Mouse (Mus musculus) adipocyte (in vitro differentiated cells): ENCODE measurements at regions not wholly inside any gene's neighbourhood (a gene's known extent, or its start where the extent isn't known, plus 50 kb on each side); places are given as distances from the start of the nearest gene placed in this dataset.

Experiments used
- DNase-seq: peaks from one replicate; pipeline ENCODE4 v3.0.0-alpha.2; 2016; ENCODE audit warnings: low spot score

GRCm38 (mm10) chr8:89324462-89325247, 280.7 kb upstream of the Sall1 start:
- no peak for DNase-seq

GRCm38 (mm10) chr8:89317514-89318289, 273.7 kb upstream of the Sall1 start:
- DNase-seq = no peak

- DNase-seq = no peak
These were observed 272.7 kb upstream of the Sall1 start for GRCm38 (mm10) chr8:89316566-89317175.

- DNase-seq = no peak
These were observed 270.9 kb upstream of the Sall1 start for GRCm38 (mm10) chr8:89314907-89315306.

- DNase-seq = no peak
These were observed 266.8 kb upstream of the Sall1 start for GRCm38 (mm10) chr8:89310696-89311214.

- DNase-seq = no peak
These were observed 265.6 kb upstream of the Sall1 start for GRCm38 (mm10) chr8:89309591-89309990.

GRCm38 (mm10) chr8:89308950-89309349, 265.0 kb upstream of the Sall1 start:
- DNase-seq = no peak

GRCm38 (mm10) chr8:89308532-89308931, 264.6 kb upstream of the Sall1 start:
- no peak for DNase-seq

- DNase-seq = no peak
These were observed 263.6 kb upstream of the Sall1 start for GRCm38 (mm10) chr8:89307601-89308000.

GRCm38 (mm10) chr8:89307085-89307484, 263.1 kb upstream of the Sall1 start:
- no peak for DNase-seq

GRCm38 (mm10) chr8:89304116-89304515, 260.2 kb upstream of the Sall1 start:
- no peak for DNase-seq

- no peak for DNase-seq
These were observed 259.4 kb upstream of the Sall1 start for GRCm38 (mm10) chr8:89303326-89303725.

- DNase-seq = no peak
These were observed 255.7 kb upstream of the Sall1 start for GRCm38 (mm10) chr8:89299637-89300036.

- no peak for DNase-seq
These were observed 251.7 kb upstream of the Sall1 start for GRCm38 (mm10) chr8:89295686-89296085.

- DNase-seq = no peak
These were observed 245.1 kb upstream of the Sall1 start for GRCm38 (mm10) chr8:89289017-89289416.

GRCm38 (mm10) chr8:89284871-89285564, 241.1 kb upstream of the Sall1 start:
- DNase-seq = no peak

GRCm38 (mm10) chr8:89283105-89284096, 239.4 kb upstream of the Sall1 start:
- DNase-seq = no peak

- no peak for DNase-seq
These were observed 235.9 kb upstream of the Sall1 start for GRCm38 (mm10) chr8:89279844-89280243.

GRCm38 (mm10) chr8:89279142-89279541, 235.2 kb upstream of the Sall1 start:
- no peak for DNase-seq

- no peak for DNase-seq
These were observed 229.3 kb upstream of the Sall1 start for GRCm38 (mm10) chr8:89273276-89273675.

- DNase-seq = no peak
These were observed 228.4 kb upstream of the Sall1 start for GRCm38 (mm10) chr8:89272381-89272815.
